Mouse (Mus musculus): Measurements from ENCODE around the gene Pdcd7. TPM values are rescaled to one million over a fixed set of nuclear protein-coding genes. Genes with fewer than 3 reads are reported as not detected.

The Pdcd7 gene
- polyA plus RNA-seq, 1 experiment = 16.8 TPM

GRCm38 (mm10) chr9:65392638-65393364 lies 46.9 kb downstream of the Pdcd7 start:
- peak in 1 of 2 experiments; percentile 73 for DNase-seq (ENCODE audit: extremely low spot score in 1 of 2, low spot score in 1 of 2)

- DNase-seq (ENCODE audit: extremely low spot score in 1 of 2, low spot score in 1 of 2) = no peak
Measured at GRCm38 (mm10) chr9:65393606-65394005, 47.7 kb downstream of the Pdcd7 start.

GRCm38 (mm10) chr9:65394360-65394759 lies 48.5 kb downstream of the Pdcd7 start:
- DNase-seq (ENCODE audit: extremely low spot score in 1 of 2, low spot score in 1 of 2) = no peak

GRCm38 (mm10) chr9:65398279-65398678 lies 52.4 kb downstream of the Pdcd7 start, which contains the start of gene Rasl12:
Rasl12 (plus strand) TSS chr9:65398506.
- DNase-seq (ENCODE audit: extremely low spot score in 1 of 2, low spot score in 1 of 2) = peak in 1 of 2 experiments; percentile 46

GRCm38 (mm10) chr9:65399934-65400333 lies 54.0 kb downstream of the Pdcd7 start:
- no peak for DNase-seq (ENCODE audit: extremely low spot score in 1 of 2, low spot score in 1 of 2)

GRCm38 (mm10) chr9:65404331-65405183 lies 58.7 kb downstream of the Pdcd7 start:
- peak; percentile 32 to 78 for DNase-seq (ENCODE audit: extremely low spot score in 1 of 2, low spot score in 1 of 2)

GRCm38 (mm10) chr9:65405184-65405449 lies 59.2 kb downstream of the Pdcd7 start:
- peak in 1 of 2 experiments; percentile 16 for DNase-seq (ENCODE audit: extremely low spot score in 1 of 2, low spot score in 1 of 2)

- DNase-seq (ENCODE audit: extremely low spot score in 1 of 2, low spot score in 1 of 2) = no peak
Measured at GRCm38 (mm10) chr9:65407327-65407726, 61.4 kb downstream of the Pdcd7 start.

GRCm38 (mm10) chr9:65407861-65408260 lies 62.0 kb downstream of the Pdcd7 start:
- no peak for DNase-seq (ENCODE audit: extremely low spot score in 1 of 2, low spot score in 1 of 2)

GRCm38 (mm10) chr9:65408871-65409295 lies 63.0 kb downstream of the Pdcd7 start:
- no peak for DNase-seq (ENCODE audit: extremely low spot score in 1 of 2, low spot score in 1 of 2)

Other genes starting within 250 kb of the Pdcd7 start
- gene Igdcc4, start 244.6 kb upstream of the Pdcd7 start, polyA plus RNA-seq (2012; rRNA removed) = 27.7 and 30.9 TPM in 2 replicates
- 2.6 and 3.1 TPM in 2 replicates for gene Igdcc3, start 204.9 kb upstream of the Pdcd7 start, polyA plus RNA-seq (2012; rRNA removed)
- 3.9 TPM in 2 replicates for gene Parp16, start 150.8 kb upstream of the Pdcd7 start, polyA plus RNA-seq (2012; rRNA removed)
- gene Cilp, start 80.9 kb upstream of the Pdcd7 start, polyA plus RNA-seq (2012; rRNA removed) = 0.08 TPM in 2 replicates
- 19.1 and 22.2 TPM in 2 replicates for gene Clpx, start 51.8 kb upstream of the Pdcd7 start, polyA plus RNA-seq (2012; rRNA removed)
- 4.6 and 4.9 TPM in 2 replicates for gene Ubap1l, start 14.9 kb downstream of the Pdcd7 start, polyA plus RNA-seq (2012; rRNA removed)
- gene Kbtbd13, start 45.5 kb downstream of the Pdcd7 start, polyA plus RNA-seq (2012; rRNA removed) = 0.17 and 0.34 TPM in 2 replicates
- gene Rasl12, start 52.4 kb downstream of the Pdcd7 start, polyA plus RNA-seq (2012; rRNA removed) = 6.9 and 7.4 TPM in 2 replicates
- gene Slc51b, start 76.9 kb downstream of the Pdcd7 start, polyA plus RNA-seq (2012; rRNA removed) = not detected in 2 replicates
- gene Mtfmt, start 89.7 kb downstream of the Pdcd7 start, polyA plus RNA-seq (2012; rRNA removed) = 19.7 and 20.1 TPM in 2 replicates
- gene Spg21, start 114.8 kb downstream of the Pdcd7 start, polyA plus RNA-seq (2012; rRNA removed) = 26.9 and 28.9 TPM in 2 replicates
- 2.3 and 2.4 TPM in 2 replicates for gene Ankdd1a, start 174.1 kb downstream of the Pdcd7 start, polyA plus RNA-seq (2012; rRNA removed)
- gene Plekho2, start 233.9 kb downstream of the Pdcd7 start, polyA plus RNA-seq (2012; rRNA removed) = 17.0 and 17.9 TPM in 2 replicates
- 0.24 and 0.36 TPM in 2 replicates for gene Pif1, start 241.1 kb downstream of the Pdcd7 start, polyA plus RNA-seq (2012; rRNA removed)

Measured in frontal cortex, adult 2 months (tissue).